Mouse (Mus musculus) layer of hippocampus, adult 18-20 months (tissue): Measurements from ENCODE around the gene Aldh16a1. TPM values are rescaled to one million over a fixed set of nuclear protein-coding genes. Genes with fewer than 3 reads are reported as not detected.

Experiments
- DNase-seq, 2 experiments: peaks; one replicate each; pipeline ENCODE4 v3.0.0; 2022; ENCODE audit warnings: low spot score in 2 of 2
- microRNA-seq, 2 experiments: library from miRNA; unstranded; fragments of <30 nt; microRNA quantifications; one replicate each; pipeline ENCODE4 v1.2.0; 2021
- total RNA-seq, 2 experiments: library from RNA; stranded (reverse); gene quantifications; 2 replicates each; pipeline ENCODE4 v1.2.3; 2021

Aldh16a1 gene
- total RNA-seq, 2 experiments from 2014 or later = 11.4 to 16.3 TPM

- DNase-seq = no peak
Measured at GRCm38 (mm10) chr7:45092828-45093515, 61.4 kb downstream of the Aldh16a1 start.

GRCm38 (mm10) chr7:45092048-45092447 is 62.3 kb downstream of the Aldh16a1 start, which contains the start of gene Rcn3:
Rcn3 (minus strand) TSS chr7:45092221.
- DNase-seq = no peak

- DNase-seq = no peak
Measured at GRCm38 (mm10) chr7:45091001-45091990, 63.1 kb downstream of the Aldh16a1 start.

Small RNAs within 50 kb of the gene (microRNA-seq; reads per million reads assigned to microRNA genes)
- gene Mir150 = 696 to 839 reads per million in 2 experiments
- 16.0 to 21.8 reads per million in 2 experiments for gene Mir5121
- gene Mir7055 = 2.0 to 3.9 reads per million in 2 experiments

Other genes with a start within 250 kb of the Aldh16a1 start
- 100 to 1,000 TPM; 288 to 294 TPM for gene Ap2a1, start 225.1 kb downstream of the Aldh16a1 start, total RNA-seq
- gene Tsks, start 211.4 kb downstream of the Aldh16a1 start, total RNA-seq = 1 to 10 TPM in 1 of 2 experiments, under 1 TPM in 1; 0.79 to 1.2 TPM
- gene Cpt1c, start 179.7 kb downstream of the Aldh16a1 start, total RNA-seq = 100 to 1,000 TPM; 129 to 136 TPM
- 100 to 1,000 TPM; 172 to 183 TPM for gene Prmt1, start 168.0 kb downstream of the Aldh16a1 start, total RNA-seq
- gene Irf3, start 156.9 kb downstream of the Aldh16a1 start, total RNA-seq = 10 to 100 TPM; 41.5 to 43.7 TPM
- gene Bcl2l12, start 155.9 kb downstream of the Aldh16a1 start, total RNA-seq = 1 to 10 TPM; 3.1 TPM
- 100 to 1,000 TPM; 159 to 168 TPM for gene Scaf1, start 138.2 kb downstream of the Aldh16a1 start, total RNA-seq
- 10 to 100 TPM; 11.6 to 12.9 TPM for gene Rras, start 136.6 kb downstream of the Aldh16a1 start, total RNA-seq
- 10 to 100 TPM; 75.7 to 77.5 TPM for gene Prr12, start 101.7 kb downstream of the Aldh16a1 start, total RNA-seq
- gene Nosip, start 92.2 kb downstream of the Aldh16a1 start, total RNA-seq = 10 to 100 TPM; 50.8 to 57.6 TPM
- 1 to 10 TPM; 5.9 TPM for gene Prrg2, start 91.9 kb downstream of the Aldh16a1 start, total RNA-seq
- 1 to 10 TPM; 7.4 to 8.5 TPM for gene Rcn3, start 62.4 kb downstream of the Aldh16a1 start, total RNA-seq
- 10 to 100 TPM; 14.8 to 18.7 TPM for gene Fcgrt, start 50.7 kb downstream of the Aldh16a1 start, total RNA-seq
- gene Rps11, start 30.1 kb downstream of the Aldh16a1 start, total RNA-seq = 100 to 1,000 TPM; 481 to 486 TPM
- 100 to 1,000 TPM; 866 to 870 TPM for gene Rpl13a, start 25.8 kb downstream of the Aldh16a1 start, total RNA-seq
- not detected for gene Gm45713, start 18.4 kb downstream of the Aldh16a1 start, total RNA-seq
- gene Flt3l, start 18.2 kb downstream of the Aldh16a1 start, total RNA-seq = 1 to 10 TPM; 6.9 to 9.5 TPM
- gene Pih1d1, start 281 bp downstream of the Aldh16a1 start, total RNA-seq = 10 to 100 TPM; 43.2 to 44.5 TPM
- gene Slc17a7, start 9.4 kb upstream of the Aldh16a1 start, total RNA-seq = 1,000 to 10,000 TPM; 1,340 to 1,403 TPM
- under 1 TPM in 1 of 2 experiments, not detected in 1; 0.18 TPM for gene Gfy, start 25.0 kb upstream of the Aldh16a1 start, total RNA-seq
- not detected for gene Pth2, start 26.4 kb upstream of the Aldh16a1 start, total RNA-seq
- gene Ccdc155, start 50.3 kb upstream of the Aldh16a1 start, total RNA-seq = 1 to 10 TPM; 2.2 to 3.4 TPM
- 1 to 10 TPM; 1.9 to 3.1 TPM for gene Dkkl1, start 57.6 kb upstream of the Aldh16a1 start, total RNA-seq
- gene Tead2, start 61.2 kb upstream of the Aldh16a1 start, total RNA-seq = 1 to 10 TPM; 3.2 to 4.2 TPM
- 1 to 10 TPM; 4.5 to 4.8 TPM for gene Cd37, start 84.5 kb upstream of the Aldh16a1 start, total RNA-seq
- gene Slc6a16, start 86.5 kb upstream of the Aldh16a1 start, total RNA-seq = 1 to 10 TPM; 1.3 to 2.6 TPM
- not detected for gene Slc6a21, start 122.9 kb upstream of the Aldh16a1 start, total RNA-seq
- gene Trpm4, start 179.2 kb upstream of the Aldh16a1 start, total RNA-seq = 10 to 100 TPM in 1 of 2 experiments, 1 to 10 TPM in 1; 9.7 to 16.2 TPM
- gene Hrc, start 180.7 kb upstream of the Aldh16a1 start, total RNA-seq = under 1 TPM; 0.17 to 0.18 TPM
- gene Ppfia3, start 212.4 kb upstream of the Aldh16a1 start, total RNA-seq = 100 to 1,000 TPM; 132 to 139 TPM
- 100 to 1,000 TPM; 134 to 144 TPM for gene Lin7b, start 216.0 kb upstream of the Aldh16a1 start, total RNA-seq
- gene Snrnp70, start 241.2 kb upstream of the Aldh16a1 start, total RNA-seq = 100 to 1,000 TPM; 364 to 405 TPM